Mouse (Mus musculus): ENCODE data around the gene Perm1. TPM values are rescaled to one million over a fixed set of nuclear protein-coding genes. Genes with fewer than 3 reads are reported as not detected.

The Perm1 gene
- 0.49 and 0.55 TPM in 2 replicates for polyA plus RNA-seq (2015; fragmentation: Nextera tagmentation; extraction: Ambion mirVana)

DNA sequence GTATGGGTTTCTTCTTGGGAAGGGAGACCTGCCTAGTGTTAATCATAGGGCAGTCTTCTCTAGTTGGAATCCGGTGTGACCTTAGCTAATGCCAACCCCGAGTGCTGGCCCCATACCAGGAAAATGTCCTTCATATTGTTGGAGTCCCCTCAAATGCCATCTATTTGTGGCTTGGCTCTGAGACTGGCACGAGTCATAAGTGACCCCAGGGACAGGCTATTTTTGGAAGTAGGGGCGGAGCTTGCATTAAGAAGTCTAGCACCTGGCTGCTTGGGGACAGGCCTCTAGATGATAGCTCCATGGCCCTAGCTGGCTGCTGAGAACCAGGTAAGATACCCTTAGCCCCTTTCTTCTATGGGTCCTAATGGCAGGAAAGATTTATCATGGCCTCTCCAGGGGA, at the start of gene Perm1:
Perm1 (plus strand) TSS at position 220 of the 400 bp plus-strand sequence.
- no peaks in the 10 kb centered on the region for H3K36me3 ChIP-seq
- ATAC-seq (ENCODE audit: borderline replicate concordance, extremely low read depth, low FRiP score, low TSS enrichment), result no peak
- no peaks in the 10 kb centered on the region for H3K9me3 ChIP-seq
- no peak within 1 kb of the TSS for H3K4me3 ChIP-seq
- H3K4me1 ChIP-seq, result no peaks in the 10 kb centered on the region
- H3K9ac ChIP-seq, result no peak within 1 kb of the TSS
- H3K27ac ChIP-seq, result no peak within 1 kb of the TSS
- H3K4me2 ChIP-seq, result no peak within 1 kb of the TSS
- no peaks in the 10 kb centered on the region for H3K27me3 ChIP-seq
- 67% methylated on average over 4 of the region's 4 CpGs for WGBS

DNA sequence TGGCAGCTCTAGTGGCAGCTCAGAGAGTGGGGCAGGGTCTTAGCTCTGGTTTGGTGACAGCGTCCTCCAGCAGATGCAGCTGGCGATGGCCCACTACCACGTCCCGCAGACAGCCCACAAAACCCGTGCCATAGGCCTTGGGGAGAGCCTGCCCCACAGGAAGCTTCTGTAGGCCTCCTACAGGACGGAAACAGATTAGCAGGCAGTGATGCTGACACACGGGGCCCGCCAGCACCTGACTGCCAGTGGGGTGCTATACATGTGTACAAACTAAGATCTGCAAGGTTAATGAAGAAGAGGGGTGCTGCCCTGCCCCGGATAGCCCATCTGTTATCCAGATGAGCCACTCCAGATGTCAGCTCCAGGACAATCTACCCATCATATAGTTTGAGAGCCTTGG, 49.2 kb upstream of the Perm1 start:
- Histone ChIP-seq H3K27ac (no peak overlapping the region), H3K4me1 (no peaks in the 10 kb centered on the region), H3K4me2 (no peak overlapping the region), H3K9ac (no peak overlapping the region), H3K36me3 (peaks cover 85% of the 10 kb centered on the region), H3K9me3 (no peaks in the 10 kb centered on the region; the same call in 1 of the 2 replicates), H3K4me3 (no peak overlapping the region), H3K27me3 (no peaks in the 10 kb centered on the region)
- WGBS, result 85% methylated on average over 9 of the region's 9 CpGs
- ATAC-seq (ENCODE audit: borderline replicate concordance, extremely low read depth, low FRiP score, low TSS enrichment), result no peak

DNA sequence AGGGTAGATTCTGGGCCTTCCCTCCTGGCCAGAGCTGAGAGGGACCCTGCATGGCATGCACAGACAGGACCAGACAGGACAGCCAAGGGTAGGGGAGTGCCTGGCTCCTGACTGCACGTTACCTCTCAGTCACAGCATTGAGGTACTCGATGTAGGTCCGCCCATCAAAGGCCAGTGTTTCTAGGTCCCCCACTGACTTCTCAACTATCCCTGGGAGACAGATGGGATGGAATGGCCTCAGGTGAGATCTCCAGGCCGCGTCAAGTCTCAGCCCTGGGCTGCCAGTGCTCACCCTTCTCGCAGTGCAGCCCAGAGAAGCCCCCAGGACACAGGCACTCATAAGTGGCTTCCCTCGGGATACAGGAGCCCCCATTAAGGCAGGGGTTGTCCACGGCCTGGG, 47.1 kb upstream of the Perm1 start:
- Histone ChIP-seq H3K9me3 (no peaks in the 10 kb centered on the region), H3K27me3 (no peaks in the 10 kb centered on the region), H3K27ac (no peak overlapping the region), H3K36me3 (peaks cover 95% of the 10 kb centered on the region), H3K9ac (no peak overlapping the region), H3K4me3 (no peak overlapping the region), H3K4me1 (no peaks in the 10 kb centered on the region), H3K4me2 (no peak overlapping the region)
- WGBS, result 90% methylated on average over 8 of the region's 8 CpGs
- no peak for ATAC-seq (ENCODE audit: borderline replicate concordance, extremely low read depth, low FRiP score, low TSS enrichment)

DNA sequence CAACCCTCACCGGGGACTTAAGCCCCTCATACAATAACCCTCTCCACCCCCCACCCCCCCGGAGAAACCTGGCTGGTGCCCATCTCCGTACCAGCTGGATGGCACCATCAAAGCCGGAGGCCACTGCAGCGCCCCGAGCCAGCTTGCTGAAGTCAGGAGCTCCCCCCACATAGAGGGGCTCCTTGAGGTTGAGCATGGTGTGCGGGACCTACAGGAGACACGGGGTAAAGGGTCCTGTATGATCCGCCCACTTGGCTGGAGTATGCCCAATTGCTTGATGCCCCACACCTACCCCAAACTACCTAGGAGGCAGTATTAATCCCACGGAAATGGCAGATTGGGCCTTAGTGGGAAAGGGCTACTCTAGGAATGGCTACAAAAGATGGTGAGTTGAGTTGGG, 46.5 kb upstream of the Perm1 start:
- Histone ChIP-seq H3K9me3 (no peaks in the 10 kb centered on the region), H3K27me3 (no peaks in the 10 kb centered on the region), H3K4me3 (no peak overlapping the region), H3K4me1 (no peaks in the 10 kb centered on the region), H3K4me2 (no peak overlapping the region), H3K27ac (no peak overlapping the region), H3K36me3 (peaks cover 95% of the 10 kb centered on the region), H3K9ac (no peak overlapping the region)
- 96% methylated on average over 10 of the region's 10 CpGs for WGBS
- no peak for ATAC-seq (ENCODE audit: borderline replicate concordance, extremely low read depth, low FRiP score, low TSS enrichment)

DNA sequence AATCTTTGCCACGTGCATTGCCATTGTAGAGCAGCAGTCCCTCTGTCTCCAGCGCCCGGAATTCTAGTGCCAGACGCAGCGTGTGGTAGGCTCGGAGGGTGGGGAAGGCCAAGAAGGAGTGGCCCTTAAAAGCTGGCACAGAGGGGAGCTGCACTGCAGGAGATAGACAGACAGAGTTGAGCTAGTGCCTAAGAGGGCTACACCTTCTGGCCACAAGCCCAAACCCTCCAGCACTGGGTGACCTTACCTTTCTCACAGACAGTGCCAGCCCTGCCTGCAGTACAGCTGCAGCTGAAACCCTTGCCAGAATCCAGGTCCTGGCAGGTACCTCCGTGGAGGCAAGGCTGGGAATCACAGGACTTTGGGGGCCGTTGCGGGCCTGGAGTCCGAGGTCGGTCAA, 43.8 kb upstream of the Perm1 start:
- Histone ChIP-seq H3K9me3 (no peaks in the 10 kb centered on the region), H3K27me3 (no peaks in the 10 kb centered on the region), H3K4me3 (no peak overlapping the region), H3K9ac (no peak overlapping the region), H3K4me2 (no peak overlapping the region), H3K36me3 (peaks cover 98% of the 10 kb centered on the region), H3K27ac (no peak overlapping the region), H3K4me1 (no peaks in the 10 kb centered on the region)
- no peak for ATAC-seq (ENCODE audit: borderline replicate concordance, extremely low read depth, low FRiP score, low TSS enrichment)
- 95% methylated on average over 11 of the region's 11 CpGs for WGBS

DNA sequence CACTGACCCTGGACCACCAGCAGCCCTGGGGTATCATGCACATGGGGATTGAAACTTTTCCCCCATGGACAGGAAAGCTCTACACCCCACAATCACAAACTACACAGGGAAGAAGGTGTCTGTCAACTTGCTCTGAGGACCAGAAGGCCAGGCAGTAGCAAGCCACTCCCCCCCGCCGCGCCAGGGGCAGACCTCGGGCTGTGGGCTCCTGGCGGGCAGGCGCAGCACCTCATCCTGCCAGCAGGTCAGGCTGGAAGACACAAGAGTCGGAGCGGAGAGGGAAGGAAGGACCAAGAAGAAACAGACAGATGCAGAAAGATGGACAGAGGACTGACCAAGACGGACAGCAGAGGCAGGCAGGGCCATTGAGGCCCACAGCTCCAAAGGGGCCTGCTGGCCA, 38.0 kb upstream of the Perm1 start:
- peaks cover 66% of the 10 kb centered on the region for H3K36me3 ChIP-seq

DNA sequence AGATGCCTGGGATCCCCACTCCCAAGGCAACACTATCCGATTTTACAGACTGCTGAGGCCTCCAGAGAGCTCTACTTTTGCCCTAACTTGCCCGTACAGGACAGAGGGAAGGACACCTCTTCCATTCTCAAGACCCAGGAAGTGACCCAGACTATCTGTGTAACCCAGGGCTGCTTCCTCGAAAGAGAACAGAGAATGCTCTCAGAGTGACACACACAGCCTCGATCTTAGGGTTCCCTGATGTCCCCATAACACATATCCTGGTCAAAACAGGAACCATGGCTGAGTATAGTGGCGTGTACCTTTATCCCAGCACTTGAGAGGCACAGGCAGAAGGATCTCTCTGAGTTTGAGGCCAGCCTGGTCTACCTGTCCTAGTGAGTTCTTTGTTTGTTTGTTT, 31.9 kb upstream of the Perm1 start:
- Histone ChIP-seq H3K9ac (no peak overlapping the region), H3K27me3 (no peaks in the 10 kb centered on the region), H3K4me3 (no peak overlapping the region), H3K9me3 (no peaks in the 10 kb centered on the region), H3K36me3 (peaks cover 23% of the 10 kb centered on the region), H3K4me2 (no peak overlapping the region), H3K4me1 (peaks cover 18% of the 10 kb centered on the region), H3K27ac (no peak overlapping the region)
- no peak for ATAC-seq (ENCODE audit: borderline replicate concordance, extremely low read depth, low FRiP score, low TSS enrichment)
- WGBS, result 74% methylated on average over 5 of the region's 5 CpGs

More for the DNA sequence above, 38.0 kb upstream of the Perm1 start:
- Histone ChIP-seq H3K4me3 (no peak overlapping the region), H3K27ac (no peak overlapping the region), H3K4me1 (no peaks in the 10 kb centered on the region), H3K9ac (no peak overlapping the region), H3K27me3 (no peaks in the 10 kb centered on the region), H3K4me2 (no peak overlapping the region), H3K9me3 (no peaks in the 10 kb centered on the region)
- 87% methylated on average over 9 of the region's 9 CpGs for WGBS
- ATAC-seq (ENCODE audit: borderline replicate concordance, extremely low read depth, low FRiP score, low TSS enrichment), result no peak

DNA sequence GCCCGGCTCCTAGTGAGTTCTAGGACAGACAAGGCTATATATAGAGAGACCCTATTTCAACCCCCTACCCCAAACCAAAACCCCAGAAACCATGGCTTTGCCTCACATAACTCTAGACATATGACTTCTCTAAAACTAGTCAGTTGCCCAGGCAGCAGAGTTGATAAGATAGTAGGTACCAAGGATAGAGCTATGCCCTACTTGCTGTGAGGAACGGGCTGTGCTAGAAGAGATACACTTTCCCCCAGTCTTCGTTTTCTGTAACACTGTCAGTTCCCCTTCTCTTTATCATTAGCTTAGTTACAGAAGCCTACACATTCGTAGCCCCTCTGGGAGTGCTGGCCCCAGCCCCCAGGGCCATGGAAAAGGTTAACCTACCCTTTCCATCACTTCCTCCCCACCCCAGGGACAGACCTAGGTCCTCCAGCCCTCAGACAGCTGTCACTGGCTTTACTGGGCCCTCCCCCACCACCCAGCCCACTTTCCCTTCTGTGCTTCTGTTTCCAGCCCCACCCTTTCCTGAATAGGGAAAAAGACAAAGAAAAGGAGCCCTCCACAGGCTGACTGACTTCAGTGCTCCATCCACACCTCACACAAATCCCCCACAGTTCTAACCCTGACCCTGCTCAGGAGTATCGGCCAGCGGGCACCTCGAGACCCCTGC, 31.2 kb upstream of the Perm1 start:
- H3K9ac ChIP-seq, result no peak overlapping the region
- WGBS, result 72% methylated on average over 7 of the region's 7 CpGs
- H3K36me3 ChIP-seq, result peaks cover 17% of the 10 kb centered on the region; the same call in 1 of the 2 replicates
- no peaks in the 10 kb centered on the region for H3K27me3 ChIP-seq
- H3K4me2 ChIP-seq, result no peak overlapping the region
- peaks cover 24% of the 10 kb centered on the region for H3K4me1 ChIP-seq
- no peaks in the 10 kb centered on the region for H3K9me3 ChIP-seq
- no peak overlapping the region for H3K27ac ChIP-seq
- ATAC-seq (ENCODE audit: borderline replicate concordance, extremely low read depth, low FRiP score, low TSS enrichment), result no peak
- H3K4me3 ChIP-seq, result no peak overlapping the region

DNA sequence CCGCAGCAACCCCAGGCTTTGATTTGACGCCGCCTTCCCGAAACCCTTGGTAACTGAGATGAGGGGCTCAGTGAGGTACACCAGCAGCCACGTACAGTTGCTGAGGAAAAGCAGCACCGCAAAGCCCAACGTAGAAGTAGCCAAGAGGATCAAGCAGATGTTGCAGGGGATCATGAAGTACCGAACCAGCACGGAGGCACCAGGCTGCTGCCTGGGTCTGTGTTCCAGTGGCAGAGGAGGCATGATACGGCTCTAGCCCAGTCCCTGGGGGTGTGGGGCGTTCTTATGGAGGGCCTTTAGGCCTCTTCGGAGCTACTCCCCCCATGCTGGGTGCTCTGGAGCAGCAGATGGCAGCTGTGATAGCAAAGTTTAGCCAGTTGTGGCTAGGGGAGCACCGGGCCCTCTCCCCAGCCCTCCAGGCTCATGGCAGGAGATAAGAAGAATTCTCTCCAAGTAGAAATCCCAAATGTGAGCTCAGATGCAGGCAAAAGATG, 30.2 kb upstream of the Perm1 start:
- WGBS, result 83% methylated on average over 13 of the region's 13 CpGs

DNA sequence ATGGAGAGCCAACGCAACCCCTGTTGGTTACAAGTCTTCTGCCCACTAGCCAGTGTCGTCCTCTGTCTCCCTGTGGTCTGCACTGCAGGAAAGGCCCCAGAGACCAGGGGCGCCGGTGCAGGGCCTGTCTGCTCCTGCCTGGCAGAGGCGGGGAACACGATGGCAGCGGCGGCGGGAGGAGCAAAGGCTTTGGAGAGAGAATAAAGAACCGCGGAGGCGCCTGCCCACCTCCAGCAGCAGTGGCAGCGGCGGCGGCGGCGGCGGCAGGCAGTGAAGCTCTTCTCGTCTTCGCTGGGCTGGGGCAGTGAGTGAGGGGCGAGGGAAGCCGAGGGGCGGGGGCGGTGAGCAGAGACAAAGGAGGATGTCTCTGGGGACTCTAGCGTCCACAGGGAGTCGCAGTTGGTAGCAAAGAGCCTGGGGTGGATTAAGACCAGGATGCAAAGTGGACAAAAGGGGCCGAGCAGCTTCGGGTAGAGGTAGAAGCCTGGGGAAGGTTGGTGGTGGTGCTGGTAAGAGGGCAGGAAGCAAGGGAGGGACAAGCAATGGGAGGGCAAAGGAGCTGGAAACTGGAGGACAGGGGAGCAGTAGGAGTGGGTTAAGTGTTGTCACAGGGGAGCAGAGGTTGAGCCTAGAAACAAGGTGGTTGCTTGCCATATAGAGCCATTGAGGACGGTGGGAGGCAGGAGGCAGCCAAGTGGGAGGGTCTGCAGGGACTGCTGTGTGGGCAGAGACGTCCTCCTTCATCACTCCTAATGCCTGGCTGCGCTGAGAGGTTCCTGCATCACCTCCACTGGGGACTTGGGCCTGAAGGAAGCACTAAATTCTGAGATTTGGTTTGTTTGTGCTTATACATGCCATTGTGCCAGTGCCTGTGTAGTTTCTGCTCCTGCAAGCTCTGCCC, 29.5 kb upstream of the Perm1 start:
- H3K4me2 ChIP-seq, result peak overlapping the region; percentile 36
- H3K4me3 ChIP-seq, result peak overlapping the region; percentile 23
- peak; percentile 20; the same call in 1 of the 2 replicates for ATAC-seq (ENCODE audit: borderline replicate concordance, extremely low read depth, low FRiP score, low TSS enrichment)
- 25% methylated on average over 31 of the region's 31 CpGs for WGBS
- peaks cover 31% of the 10 kb centered on the region; the same call in 1 of the 2 replicates for H3K36me3 ChIP-seq
- 0 out of 2 replicates have a peak overlapping the region, but pooled peaks have one; percentile 3 for H3K9ac ChIP-seq
- no peaks in the 10 kb centered on the region for H3K27me3 ChIP-seq
- H3K9me3 ChIP-seq, result no peaks in the 10 kb centered on the region
- H3K4me1 ChIP-seq, result peaks cover 33% of the 10 kb centered on the region
- no peak overlapping the region for H3K27ac ChIP-seq

More for the DNA sequence above, 30.2 kb upstream of the Perm1 start:
- Histone ChIP-seq H3K9ac (0 out of 2 replicates have a peak overlapping the region, but pooled peaks have one; percentile 3), H3K4me1 (peaks cover 33% of the 10 kb centered on the region), H3K27ac (no peak overlapping the region), H3K9me3 (no peaks in the 10 kb centered on the region), H3K36me3 (peaks cover 24% of the 10 kb centered on the region; the same call in 1 of the 2 replicates), H3K4me2 (0 out of 2 replicates have a peak overlapping the region, but pooled peaks have one; percentile 36), H3K27me3 (no peaks in the 10 kb centered on the region), H3K4me3 (peak overlapping the region; percentile 23)
- ATAC-seq (ENCODE audit: borderline replicate concordance, extremely low read depth, low FRiP score, low TSS enrichment), result no peak

DNA sequence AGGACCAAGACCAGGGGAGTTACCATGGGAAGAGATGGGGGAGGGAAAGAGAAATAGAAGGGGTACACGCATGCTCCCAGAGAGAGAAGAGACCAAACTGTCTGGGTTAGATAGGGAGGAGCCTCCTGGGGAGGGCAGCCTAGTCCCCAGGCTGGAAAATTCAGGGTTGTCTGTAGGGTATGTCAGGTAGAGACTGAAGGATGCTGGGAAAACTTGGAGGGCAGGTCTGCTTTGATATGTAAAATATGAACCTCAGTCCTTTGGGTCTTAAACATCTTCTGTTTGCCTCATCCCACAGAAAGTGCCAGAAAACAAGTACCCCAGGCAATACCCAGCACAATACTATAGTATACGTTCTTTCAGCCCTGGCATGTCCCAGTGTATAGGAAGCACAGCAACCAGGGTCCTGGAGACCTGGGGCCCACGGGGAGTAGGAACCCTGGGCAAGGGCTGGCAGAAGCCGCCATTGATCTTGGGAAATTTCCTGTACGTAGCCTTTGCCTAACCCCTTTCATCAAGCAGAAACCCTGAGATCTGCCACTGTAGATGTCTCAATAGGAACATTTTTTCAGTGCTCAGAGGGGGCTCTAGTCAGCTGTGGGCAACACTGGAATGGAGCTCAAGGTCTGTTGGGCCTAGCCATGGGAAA, 27.4 kb upstream of the Perm1 start:
- H3K4me2 ChIP-seq, result no peak overlapping the region
- peaks cover 49% of the 10 kb centered on the region for H3K4me1 ChIP-seq
- 0 out of 2 replicates have a peak overlapping the region, but pooled peaks have one; percentile 5 for H3K9ac ChIP-seq
- 0 out of 2 replicates have a peak overlapping the region, but pooled peaks have one; percentile 45 for H3K27ac ChIP-seq
- no peaks in the 10 kb centered on the region for H3K9me3 ChIP-seq
- H3K27me3 ChIP-seq, result no peaks in the 10 kb centered on the region
- H3K36me3 ChIP-seq, result peaks cover 27% of the 10 kb centered on the region; the same call in 1 of the 2 replicates
- H3K4me3 ChIP-seq, result no peak overlapping the region
- ATAC-seq (ENCODE audit: borderline replicate concordance, extremely low read depth, low FRiP score, low TSS enrichment), result no peak
- 67% methylated on average over 5 of the region's 5 CpGs for WGBS

All from lung, embryonic 15.5 days (tissue).